Mouse (Mus musculus) heart, embryonic 15.5 days (tissue): ENCODE data around the gene Supt20. TPM values are rescaled to one million over a fixed set of nuclear protein-coding genes. Genes with fewer than 3 reads are reported as not detected.
A peak's percentile ranks its signal among the peaks of the same experiment; 100 is the strongest.

Experiments used
- ATAC-seq: fragments of 200-750 bp; cut with Nextera tagmentation; replicated peaks from 2 replicates; pipeline ENCODE4 v1.8.0; 2017; ENCODE audit warnings: low read depth, moderate TSS enrichment; ENCODE audit not compliant: insufficient number of reproducible peaks, insufficient read depth, low FRiP score
- H3K27ac ChIP-seq: fragments of 300-500 bp; sonication (generic); 2 replicates; pipeline ENCODE4 v1.5.1; 2015; ENCODE audit warnings: mild to moderate bottlenecking, inconsistent platforms
- H3K27me3 ChIP-seq: fragments of 300-500 bp; sonication (generic); 2 replicates; pipeline ENCODE4 v1.6.1; 2015; ENCODE audit warnings: inconsistent platforms
- H3K36me3 ChIP-seq: fragments of 300-500 bp; sonication (generic); 2 replicates; pipeline ENCODE4 v1.6.1; 2015; ENCODE audit warnings: mild to moderate bottlenecking, inconsistent platforms
- H3K4me1 ChIP-seq: fragments of 300-500 bp; sonication (generic); replicated peaks from 2 replicates; pipeline ENCODE4 v1.6.1; 2015; ENCODE audit warnings: inconsistent platforms
- H3K4me2 ChIP-seq: fragments of 300-500 bp; sonication (generic); 2 replicates; pipeline ENCODE4 v1.6.1; 2015; ENCODE audit warnings: inconsistent platforms, mild to moderate bottlenecking, moderate library complexity
- H3K4me3 ChIP-seq: fragments of 300-500 bp; sonication (generic); 2 replicates; pipeline ENCODE4 v1.5.1; 2015; ENCODE audit warnings: mild to moderate bottlenecking, inconsistent platforms
- H3K9ac ChIP-seq: fragments of 300-500 bp; sonication (generic); 2 replicates; pipeline ENCODE4 v1.6.1; 2015; ENCODE audit warnings: mild to moderate bottlenecking, inconsistent platforms
- H3K9me3 ChIP-seq: fragments of 300-500 bp; sonication (generic); replicated peaks from 2 replicates; pipeline ENCODE4 v1.6.1; 2016; ENCODE audit warnings: inconsistent platforms
- WGBS: fragments of 180-500 bp; shearing (Covaris S2); methylation state at CpG from one replicate; pipeline ENCODE4 v1.1.7; 2015; ENCODE audit warnings: mixed read lengths; 5-methylcytosine and 5-hydroxymethylcytosine counted together
- polyA plus RNA-seq: library from polyadenylated mRNA; unstranded; fragments of >200 nt; fragmentation: Nextera tagmentation; extraction: Ambion mirVana; gene quantifications from 2 replicates; pipeline ENCODE4 v1.2.1, GENCODE M21; 2015

Gene Supt20
- polyA plus RNA-seq, 1 experiment from 2014 or later, result 58.3 TPM

GRCm38 (mm10) chr3:54734411-54735246 is 42.0 kb downstream of the Supt20 start:
- under 1% methylated on average over 84 of the region's 84 CpGs for WGBS
- H3K4me1 ChIP-seq, result peaks cover 20% of the 10 kb centered on the region
- no peaks in the 10 kb centered on the region for H3K9me3 ChIP-seq
- H3K4me3 ChIP-seq, result peak overlapping the region; percentile 86
- ATAC-seq, result peak; percentile 95
- peak overlapping the region; percentile 95 for H3K4me2 ChIP-seq
- H3K27me3 ChIP-seq, result no peaks in the 10 kb centered on the region
- H3K27ac ChIP-seq, result peak overlapping the region; percentile 100
- peaks cover 41% of the 10 kb centered on the region for H3K36me3 ChIP-seq
- peak overlapping the region; percentile 97 for H3K9ac ChIP-seq

DNA sequence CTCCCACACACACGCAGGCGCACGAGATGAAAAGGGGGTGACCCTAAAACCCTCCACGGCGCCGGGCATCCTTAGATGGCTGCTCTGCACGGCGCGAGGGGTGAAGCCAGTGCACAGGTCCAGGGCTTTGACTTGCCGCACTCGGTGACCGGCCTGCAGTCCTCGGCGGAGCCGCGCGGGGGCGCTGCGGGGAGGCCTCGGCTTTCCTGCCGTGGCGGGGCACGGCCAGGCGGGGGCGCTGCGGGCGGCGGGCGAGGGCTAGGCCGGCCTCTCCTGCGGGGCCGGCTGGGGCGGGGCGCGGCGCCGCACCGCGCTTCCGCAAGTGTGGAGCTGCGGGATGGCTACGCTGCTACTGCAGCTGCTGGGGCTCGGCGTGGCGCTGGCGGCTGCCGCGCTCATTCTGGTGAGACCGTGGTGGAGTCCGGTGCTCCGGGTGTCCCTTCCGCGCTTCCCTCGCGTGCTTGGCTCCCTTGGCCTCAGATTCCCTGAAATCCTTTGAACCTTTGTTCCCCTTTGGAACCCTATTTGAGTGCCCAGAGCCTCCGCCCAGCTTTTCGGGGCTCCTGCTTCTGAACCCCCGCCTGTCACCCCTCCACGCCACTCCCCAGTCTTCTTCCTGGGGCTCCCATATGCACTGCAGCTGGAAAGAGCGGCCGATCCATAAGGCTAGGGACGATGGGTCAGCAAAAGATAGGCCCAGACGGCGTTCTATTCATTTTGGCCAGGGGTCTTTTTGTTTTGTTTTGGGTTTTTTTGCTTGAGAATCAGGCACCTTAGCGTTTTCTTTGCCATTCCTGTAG is 42.8 kb downstream of the Supt20 start, which contains the start of the genes Exosc8 and Alg5:
Exosc8 (minus strand) TSS at position 147 of the 800 bp plus-strand sequence.
Alg5 (plus strand) TSS at position 293 of the 800 bp plus-strand sequence.
- Histone ChIP-seq H3K4me3 (peak within 1 kb of the TSS; percentile 86), H3K9me3 (no peaks in the 10 kb centered on the region), H3K4me1 (peaks cover 20% of the 10 kb centered on the region), H3K4me2 (peak within 1 kb of the TSS; percentile 95), H3K36me3 (peaks cover 34% of the 10 kb centered on the region), H3K27me3 (no peaks in the 10 kb centered on the region), H3K9ac (peak within 1 kb of the TSS; percentile 97), H3K27ac (peak within 1 kb of the TSS; percentile 100)
- ATAC-seq, result peak; percentile 91
- under 1% methylated on average over 61 of the region's 65 CpGs for WGBS

GRCm38 (mm10) chr3:54736101-54736927 is 43.7 kb downstream of the Supt20 start:
- Histone ChIP-seq H3K4me1 (peaks cover 20% of the 10 kb centered on the region), H3K4me2 (peak overlapping the region; percentile 95), H3K9me3 (no peaks in the 10 kb centered on the region), H3K4me3 (peak overlapping the region; percentile 86), H3K27ac (peak overlapping the region; percentile 100), H3K9ac (peak overlapping the region; percentile 97), H3K36me3 (peaks cover 33% of the 10 kb centered on the region), H3K27me3 (no peaks in the 10 kb centered on the region)
- 52% methylated on average over 18 of the region's 18 CpGs for WGBS
- no peak for ATAC-seq

DNA sequence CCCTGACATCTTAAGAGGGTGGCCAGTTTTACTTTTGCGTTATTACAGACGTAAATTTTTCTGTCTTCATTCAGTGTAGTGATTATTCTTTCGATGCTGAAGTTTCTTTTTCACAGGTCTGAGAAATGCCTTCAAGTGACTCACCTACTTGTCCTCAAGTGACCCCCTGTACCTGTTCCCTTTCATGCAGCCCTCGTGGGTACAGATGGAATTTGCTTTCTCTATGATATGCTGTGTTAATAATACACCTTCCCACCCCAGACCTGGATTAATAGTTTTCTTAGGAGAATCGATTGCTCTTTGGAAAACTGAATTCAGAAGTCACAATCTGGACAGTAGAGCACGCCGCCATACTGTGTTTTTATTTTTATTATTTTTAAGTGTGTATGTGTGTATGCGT is 44.7 kb downstream of the Supt20 start:
- Histone ChIP-seq H3K27ac (no peak overlapping the region), H3K4me3 (no peak overlapping the region), H3K4me1 (peaks cover 20% of the 10 kb centered on the region), H3K4me2 (no peak overlapping the region), H3K36me3 (peaks cover 36% of the 10 kb centered on the region), H3K9ac (no peak overlapping the region), H3K9me3 (no peaks in the 10 kb centered on the region), H3K27me3 (no peaks in the 10 kb centered on the region)
- WGBS, result 90% methylated on average over 8 of the region's 8 CpGs
- no peak for ATAC-seq

- ATAC-seq, result no peak
- H3K36me3 ChIP-seq, result peaks cover 70% of the 10 kb centered on the region
- no peaks in the 10 kb centered on the region for H3K27me3 ChIP-seq
- no peaks in the 10 kb centered on the region for H3K9me3 ChIP-seq
- H3K4me3 ChIP-seq, result no peak overlapping the region
- H3K9ac ChIP-seq, result no peak overlapping the region
- no peak overlapping the region for H3K27ac ChIP-seq
- no peak overlapping the region for H3K4me2 ChIP-seq
- 96% methylated on average over 11 of the region's 11 CpGs for WGBS
- no peaks in the 10 kb centered on the region for H3K4me1 ChIP-seq
These were observed 49.4 kb downstream of the Supt20 start for GRCm38 (mm10) chr3:54741965-54742364.

DNA sequence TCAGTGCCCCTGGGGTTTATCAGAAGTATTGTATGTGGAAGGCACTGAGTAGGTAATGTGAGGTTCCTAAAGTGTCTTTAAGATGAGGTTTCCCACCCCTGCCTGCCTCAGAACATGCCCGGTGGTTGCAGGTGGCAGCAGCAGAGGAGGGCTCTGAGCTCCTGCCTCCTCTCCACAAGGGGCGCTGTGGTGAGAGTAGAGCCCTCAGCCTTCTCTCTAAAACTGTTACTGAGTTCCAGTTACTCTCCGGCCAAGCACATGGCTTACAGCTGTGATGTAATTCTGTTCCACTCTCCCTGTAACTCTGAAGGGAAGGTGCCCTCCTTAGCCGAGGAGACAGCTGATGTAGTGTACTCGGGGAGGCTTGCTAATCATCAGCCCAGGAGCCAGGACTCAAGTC is 53.2 kb downstream of the Supt20 start:
- H3K4me1 ChIP-seq, result no peaks in the 10 kb centered on the region
- H3K9ac ChIP-seq, result no peak overlapping the region
- ATAC-seq, result no peak
- no peak overlapping the region for H3K4me2 ChIP-seq
- H3K36me3 ChIP-seq, result peaks cover 95% of the 10 kb centered on the region
- H3K27ac ChIP-seq, result no peak overlapping the region
- H3K9me3 ChIP-seq, result no peaks in the 10 kb centered on the region
- no peak overlapping the region for H3K4me3 ChIP-seq
- H3K27me3 ChIP-seq, result no peaks in the 10 kb centered on the region
- WGBS, result 60% methylated on average over 5 of the region's 5 CpGs

DNA sequence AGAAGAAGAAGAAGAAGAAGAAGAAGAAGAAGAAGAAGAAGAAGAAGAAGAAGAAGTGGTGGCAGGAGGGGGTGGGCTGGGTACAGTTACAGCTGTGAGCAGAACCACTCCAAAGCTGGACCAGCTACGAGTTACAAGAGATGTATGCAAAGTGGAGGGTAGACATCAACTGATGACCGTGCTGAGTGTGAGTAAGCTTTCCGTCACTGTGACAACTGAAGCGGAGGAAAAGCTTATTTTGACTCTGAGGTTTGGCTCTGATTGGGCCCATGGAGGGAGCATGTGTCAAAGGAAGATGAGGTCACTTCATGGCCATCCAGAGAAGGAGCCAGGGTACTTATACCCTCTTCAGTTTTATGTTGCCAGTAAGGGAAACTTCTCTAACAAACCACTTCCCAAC is 60.8 kb downstream of the Supt20 start:
- Histone ChIP-seq H3K4me3 (no peak overlapping the region), H3K4me2 (no peak overlapping the region), H3K9ac (no peak overlapping the region), H3K4me1 (peaks cover 14% of the 10 kb centered on the region), H3K36me3 (peaks cover 32% of the 10 kb centered on the region), H3K9me3 (no peaks in the 10 kb centered on the region), H3K27ac (no peak overlapping the region), H3K27me3 (no peaks in the 10 kb centered on the region)
- no peak for ATAC-seq
- 71% methylated on average over 4 of the region's 4 CpGs for WGBS

DNA sequence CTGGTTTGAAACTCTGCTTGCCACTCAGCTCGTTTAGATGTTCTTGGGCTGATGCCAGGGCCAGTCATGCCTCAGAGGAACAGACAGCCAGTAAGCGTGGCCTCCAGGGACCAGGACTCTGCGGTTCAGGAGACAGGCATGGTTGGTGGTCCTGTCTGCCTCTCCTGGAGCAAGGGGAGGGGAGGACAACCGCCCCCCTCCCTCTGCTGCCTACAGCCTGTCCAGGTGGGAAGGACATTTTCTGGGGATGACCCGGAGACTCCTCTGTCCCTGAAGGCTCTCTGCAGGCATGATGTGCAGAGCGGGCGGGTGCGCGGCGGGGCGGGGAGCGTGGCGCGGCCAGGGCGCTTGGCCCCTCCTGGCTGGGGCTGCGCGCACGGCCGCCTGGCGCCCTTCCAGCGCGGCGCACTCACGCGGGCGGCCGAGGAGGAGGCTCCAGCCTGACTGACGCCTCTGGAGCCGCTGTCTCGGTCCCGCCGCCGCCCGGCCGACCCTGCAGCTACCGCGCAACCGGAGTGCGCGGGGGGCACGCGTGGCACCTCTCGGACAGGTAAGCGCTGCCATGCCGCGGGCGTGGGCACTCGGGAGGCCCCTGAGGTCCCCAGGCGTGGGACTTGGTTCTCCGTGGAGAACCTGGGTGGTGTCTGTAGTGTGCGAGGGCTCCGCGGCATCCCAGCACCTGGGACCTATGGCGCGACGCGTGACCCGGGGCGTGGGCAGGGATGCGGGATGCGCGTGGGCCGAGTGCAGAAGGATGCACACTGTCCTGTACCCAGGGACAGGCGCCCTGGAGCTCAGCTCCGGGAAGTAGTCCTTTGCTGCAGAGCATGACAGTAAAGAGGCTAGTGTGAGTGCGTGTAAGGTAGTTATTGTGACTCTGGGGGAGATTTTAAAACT is 62.8 kb downstream of the Supt20 start, which contains the start of gene Smad9:
Smad9 (plus strand) TSS at position 438 of the 897 bp plus-strand sequence.
- H3K27ac ChIP-seq, result peak within 1 kb of the TSS; percentile 80
- H3K4me2 ChIP-seq, result peak within 1 kb of the TSS; percentile 96
- peak within 1 kb of the TSS; percentile 74 for H3K4me3 ChIP-seq
- H3K9me3 ChIP-seq, result no peaks in the 10 kb centered on the region
- peaks cover 12% of the 10 kb centered on the region; the same call in 1 of the 2 replicates for H3K36me3 ChIP-seq
- ATAC-seq, result peak; percentile 88
- no peaks in the 10 kb centered on the region for H3K27me3 ChIP-seq
- H3K4me1 ChIP-seq, result peaks cover 14% of the 10 kb centered on the region
- H3K9ac ChIP-seq, result peak within 1 kb of the TSS; percentile 68
- WGBS, result under 1% methylated on average over 57 of the region's 66 CpGs

DNA sequence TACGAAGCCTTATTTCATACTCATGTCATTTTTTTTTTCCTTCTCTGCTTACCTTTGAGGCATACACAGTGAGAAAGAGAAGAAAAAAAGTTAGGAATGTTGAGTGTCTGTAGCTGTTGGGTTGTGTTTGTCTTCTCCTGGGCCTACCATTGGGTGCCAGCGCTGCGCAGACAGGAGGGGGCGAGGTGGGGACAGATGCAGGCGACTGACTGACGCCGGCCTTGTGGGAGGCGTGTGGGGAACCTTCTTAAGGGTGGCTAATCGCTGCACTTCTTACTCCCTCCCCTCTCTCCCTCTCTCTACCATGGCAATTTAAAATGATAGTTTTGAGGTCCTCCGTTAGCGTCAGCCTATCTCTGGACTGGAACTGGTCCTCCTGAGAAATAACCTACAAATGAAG is 63.5 kb downstream of the Supt20 start:
- WGBS, result under 1% methylated on average over 11 of the region's 11 CpGs
- H3K9me3 ChIP-seq, result no peaks in the 10 kb centered on the region
- H3K27me3 ChIP-seq, result no peaks in the 10 kb centered on the region
- peak overlapping the region; percentile 80 for H3K27ac ChIP-seq
- peaks cover 14% of the 10 kb centered on the region for H3K4me1 ChIP-seq
- H3K4me2 ChIP-seq, result peak overlapping the region; percentile 96
- peak; percentile 71 for ATAC-seq
- H3K9ac ChIP-seq, result peak overlapping the region; percentile 68; the same call in 1 of the 2 replicates
- H3K4me3 ChIP-seq, result peak overlapping the region; percentile 74
- peaks cover 6% of the 10 kb centered on the region; the same call in 1 of the 2 replicates for H3K36me3 ChIP-seq

GRCm38 (mm10) chr3:54757446-54757845 is 64.8 kb downstream of the Supt20 start:
- H3K27me3 ChIP-seq, result no peaks in the 10 kb centered on the region
- H3K9me3 ChIP-seq, result no peaks in the 10 kb centered on the region
- H3K4me1 ChIP-seq, result peaks cover 14% of the 10 kb centered on the region
- H3K4me3 ChIP-seq, result no peak overlapping the region
- no peak overlapping the region for H3K9ac ChIP-seq
- 81% methylated on average over 8 of the region's 8 CpGs for WGBS
- no peak for ATAC-seq
- H3K4me2 ChIP-seq, result no peak overlapping the region
- H3K36me3 ChIP-seq, result no peaks in the 10 kb centered on the region
- no peak overlapping the region for H3K27ac ChIP-seq
